Mouse (Mus musculus) ES-E14 (cell line): ENCODE measurements around the gene 1110002E22Rik. TPM values are rescaled to one million over a fixed set of nuclear protein-coding genes. Genes with fewer than 3 reads are reported as not detected.

Experiments used
- DNase-seq: peaks from one replicate; pipeline ENCODE4 v3.0.0-alpha.2; 2013; ENCODE audit warnings: low read depth, low spot score
- H3K27ac ChIP-seq: 2 replicates; pipeline ENCODE4 v1.5.1; 2012; ENCODE audit warnings: low read depth, mild to moderate bottlenecking, low read length, moderate library complexity, mixed read lengths; ENCODE audit not compliant: poor library complexity, insufficient read depth, severe bottlenecking
- H3K36me3 ChIP-seq: 2 replicates; pipeline ENCODE4 v1.6.1; 2012; ENCODE audit warnings: mild to moderate bottlenecking, low read length, moderate library complexity, mixed read lengths; ENCODE audit not compliant: control insufficient read depth, poor library complexity, insufficient read depth, severe bottlenecking
- H3K4me1 ChIP-seq, 2 experiments: fragments of 150-350 bp in 1 of 2; sonication (generic) in 1 of 2; 2 replicates each; pipeline ENCODE4 v1.6.1; 2012; ENCODE audit warnings: low read length in 2 of 2, mild to moderate bottlenecking in 1 of 2, mixed read lengths in 1 of 2; ENCODE audit not compliant: control insufficient read depth in 2 of 2, insufficient read depth in 2 of 2, poor library complexity in 1 of 2
- H3K4me3 ChIP-seq, 2 experiments: fragments of 150-350 bp in 1 of 2; sonication (generic) in 1 of 2; 2 replicates each; pipeline ENCODE4 v1.5.1; 2012; ENCODE audit warnings: low read length in 2 of 2, low read depth in 1 of 2, mild to moderate bottlenecking in 1 of 2, mixed read lengths in 1 of 2; ENCODE audit not compliant: insufficient read depth in 1 of 2, poor library complexity in 1 of 2, severe bottlenecking in 1 of 2
- H3K9ac ChIP-seq: 2 replicates; pipeline ENCODE4 v1.6.1; 2012; ENCODE audit warnings: low read depth, mild to moderate bottlenecking, low read length, mixed read lengths; ENCODE audit not compliant: poor library complexity, insufficient read depth, severe bottlenecking
- H3K9me3 ChIP-seq: fragments of 150-350 bp; sonication (generic); 2 replicates; pipeline ENCODE4 v1.6.1; 2012; ENCODE audit warnings: low read depth, mild to moderate bottlenecking, low read length; ENCODE audit not compliant: control insufficient read depth, insufficient read depth
- CHD2 ChIP-seq: IDR thresholded peaks from 2 replicates; pipeline ENCODE4 v1.6.1; 2014; ENCODE audit warnings: mild to moderate bottlenecking, low read depth, low read length, inconsistent platforms
- HCFC1 ChIP-seq: IDR thresholded peaks from 2 replicates; pipeline ENCODE4 v1.6.1; 2012; ENCODE audit warnings: low read length, inconsistent platforms, borderline replicate concordance; ENCODE audit not compliant: insufficient read depth
- MAFK ChIP-seq: IDR thresholded peaks from 2 replicates; pipeline ENCODE4 v1.6.1; 2014; ENCODE audit warnings: mild to moderate bottlenecking, low read depth, low read length, inconsistent platforms; ENCODE audit not compliant: insufficient read depth
- ZC3H11A ChIP-seq: IDR thresholded peaks from 2 replicates; pipeline ENCODE4 v1.6.1; 2012; ENCODE audit warnings: low read depth, mild to moderate bottlenecking, inconsistent platforms, low read length, borderline replicate concordance
- ZNF384 ChIP-seq: IDR thresholded peaks from 2 replicates; pipeline ENCODE4 v1.6.1; 2012; ENCODE audit warnings: low read depth, low read length, inconsistent platforms
- in situ Hi-C, 2 experiments: fragments of 600-800 bp; cut with MboI; formaldehyde crosslinking; loops; one replicate each; pipeline ENCODE4 v1.15.1; 2025; ENCODE audit warnings: low sequenced_read_pairs in 2 of 2, inconsistent platforms in 1 of 2; ENCODE audit not compliant: unreplicated experiment in 2 of 2
- total RNA-seq: library from RNA; depleted of rRNA; stranded (reverse); fragments of 300-350 nt; gene quantifications from 2 replicates; pipeline ENCODE4 v1.2.3, GENCODE M21; 2012

The 1110002E22Rik gene
- total RNA-seq, 1 experiment: under 0.01 TPM

- in situ Hi-C loops: no loop called here
- no peak overlapping the region for H3K4me3 ChIP-seq
- H3K4me1 ChIP-seq: peaks cover 0 to 1% of the 10 kb centered on the region in 2 experiments; a peak in 1 of 4 replicates
- no peak for DNase-seq
- TF ChIP-seq ZNF384 (no peak), CHD2 (no peak), MAFK (no peak), HCFC1 (no peak), ZC3H11A (no peak)
- H3K9ac ChIP-seq: no peak overlapping the region
- H3K27ac ChIP-seq: no peak overlapping the region
- no peaks in the 10 kb centered on the region for H3K9me3 ChIP-seq
- no peaks in the 10 kb centered on the region for H3K36me3 ChIP-seq
These were observed 6.2 kb downstream of the 1110002E22Rik start for GRCm38 (mm10) chr3:138071004-138071403.

GRCm38 (mm10) chr3:138071476-138072073 lies 6.7 kb downstream of the 1110002E22Rik start:
- no peak overlapping the region for H3K9ac ChIP-seq
- in situ Hi-C loops: no loop called here
- peaks cover 0 to 1% of the 10 kb centered on the region in 2 experiments; a peak in 1 of 4 replicates for H3K4me1 ChIP-seq
- no peak for TF ChIP-seq MAFK
- TF ChIP-seq ZNF384: no peak
- TF ChIP-seq CHD2: no peak
- TF ChIP-seq ZC3H11A: no peak
- no peak for TF ChIP-seq HCFC1
- no peaks in the 10 kb centered on the region for H3K9me3 ChIP-seq
- no peak overlapping the region for H3K4me3 ChIP-seq
- no peaks in the 10 kb centered on the region for H3K36me3 ChIP-seq
- H3K27ac ChIP-seq: no peak overlapping the region
- no peak for DNase-seq

GRCm38 (mm10) chr3:138074214-138074613 lies 9.4 kb downstream of the 1110002E22Rik start:
- DNase-seq: no peak
- Histone ChIP-seq H3K9me3 (no peaks in the 10 kb centered on the region), H3K4me3 (no peak overlapping the region), H3K9ac (no peak overlapping the region), H3K36me3 (no peaks in the 10 kb centered on the region), H3K4me1 (peaks cover 0 to 1% of the 10 kb centered on the region in 2 experiments; a peak in 1 of 4 replicates), H3K27ac (no peak overlapping the region)
- in situ Hi-C loops: no loop called here
- TF ChIP-seq ZNF384 (no peak), HCFC1 (no peak), CHD2 (no peak), ZC3H11A (no peak)

GRCm38 (mm10) chr3:138075209-138075608 lies 10.4 kb downstream of the 1110002E22Rik start:
- TF ChIP-seq ZNF384: no peak
- TF ChIP-seq ZC3H11A: no peak
- no peak for TF ChIP-seq CHD2
- TF ChIP-seq MAFK: no peak
- no peak for TF ChIP-seq HCFC1
- Histone ChIP-seq H3K9ac (no peak overlapping the region), H3K36me3 (no peaks in the 10 kb centered on the region), H3K9me3 (no peaks in the 10 kb centered on the region), H3K4me1 (peaks cover 0 to 1% of the 10 kb centered on the region in 2 experiments; a peak in 1 of 4 replicates), H3K27ac (no peak overlapping the region), H3K4me3 (no peak overlapping the region)
- in situ Hi-C loops: no loop called here
- no peak for DNase-seq
